Mouse (Mus musculus) liver, postnatal 0 days (tissue): Measurements from ENCODE around the gene Pptc7. TPM values are rescaled to one million over a fixed set of nuclear protein-coding genes. Genes with fewer than 3 reads are reported as not detected.

Experiments used
- ATAC-seq: fragments of 200-750 bp; cut with Nextera tagmentation; 2 replicates; pipeline ENCODE4 v1.8.0; 2017; ENCODE audit warnings: mild to moderate bottlenecking, moderate library complexity
- DNase-seq: peaks from one replicate; pipeline ENCODE4 v3.0.0-alpha.2; 2016
- H3K27ac ChIP-seq: fragments of 300-500 bp; sonication (generic); 2 replicates; pipeline ENCODE4 v1.5.1; 2014; ENCODE audit warnings: antibody characterized with exemption, moderate library complexity, mild to moderate bottlenecking, low read depth
- H3K27me3 ChIP-seq: fragments of 300-500 bp; sonication (generic); 2 replicates; pipeline ENCODE4 v1.6.1; 2014; ENCODE audit warnings: low read length, control low read depth, mixed read lengths; ENCODE audit not compliant: insufficient read depth
- H3K36me3 ChIP-seq: fragments of 300-500 bp; sonication (generic); replicated peaks from 2 replicates; pipeline ENCODE4 v1.6.1; 2014; ENCODE audit warnings: mild to moderate bottlenecking, control low read depth, low read length, moderate library complexity, mixed read lengths; ENCODE audit not compliant: insufficient read depth
- H3K4me1 ChIP-seq: fragments of 300-500 bp; sonication (generic); 2 replicates; pipeline ENCODE4 v1.6.1; 2014; ENCODE audit warnings: antibody characterized with exemption, mild to moderate bottlenecking, control low read depth; ENCODE audit not compliant: insufficient read depth
- H3K4me2 ChIP-seq: fragments of 300-500 bp; sonication (generic); 2 replicates; pipeline ENCODE4 v1.6.1; 2014; ENCODE audit warnings: low read depth, mild to moderate bottlenecking, low read length, moderate library complexity, mixed read lengths
- H3K4me3 ChIP-seq: fragments of 300-500 bp; sonication (generic); 2 replicates; pipeline ENCODE4 v1.5.1; 2014; ENCODE audit warnings: low read depth, low read length
- H3K9ac ChIP-seq: fragments of 300-500 bp; sonication (generic); replicated peaks from 2 replicates; pipeline ENCODE4 v1.6.1; 2014; ENCODE audit warnings: mild to moderate bottlenecking, moderate library complexity
- H3K9me3 ChIP-seq: fragments of 300-500 bp; sonication (generic); 2 replicates; pipeline ENCODE4 v1.6.1; 2016; ENCODE audit warnings: mild to moderate bottlenecking, control low read depth, low read length, mixed read lengths
- CTCF ChIP-seq: sonication (generic); IDR thresholded peaks from 2 replicates; pipeline ENCODE4 v1.5.1; 2016; ENCODE audit warnings: antibody characterized with exemption, low read depth
- EP300 ChIP-seq: IDR thresholded peaks from 2 replicates; pipeline ENCODE4 v1.6.1; 2016; ENCODE audit warnings: antibody characterized with exemption, low read depth, mild to moderate bottlenecking
- WGBS: fragments of 180-500 bp; shearing (Covaris S2); extraction: QIAGEN DNeasy Blood & Tissue Kit; methylation state at CpG from one replicate; pipeline ENCODE4 v1.1.7; 2014; ENCODE audit not compliant: insufficient replicate concordance; 5-methylcytosine and 5-hydroxymethylcytosine counted together
- polyA plus RNA-seq: library from polyadenylated mRNA; unstranded; fragments of >200 nt; fragmentation: Nextera tagmentation; extraction: Ambion mirVana; gene quantifications from 2 replicates; pipeline ENCODE4 v1.2.1, GENCODE M21; 2015

Pptc7 gene
- polyA plus RNA-seq, 1 experiment from 2014 or later, result 4.4 TPM

- H3K27ac ChIP-seq, result no peak overlapping the region
- H3K27me3 ChIP-seq, result no peaks in the 10 kb centered on the region
- H3K4me3 ChIP-seq, result no peak overlapping the region
- no peak overlapping the region for H3K9ac ChIP-seq
- no peaks in the 10 kb centered on the region for H3K36me3 ChIP-seq
- DNase-seq, result no peak
- WGBS, result 76% methylated on average over 4 of the region's 4 CpGs
- ATAC-seq, result no peak
- no peaks in the 10 kb centered on the region for H3K9me3 ChIP-seq
- TF ChIP-seq EP300, result no peak
- TF ChIP-seq CTCF, result peak; percentile 23; the same call in 1 of the 2 replicates
- no peak overlapping the region for H3K4me2 ChIP-seq
- no peaks in the 10 kb centered on the region for H3K4me1 ChIP-seq
Observed at GRCm38 (mm10) chr5:122345777-122346176, 61.6 kb downstream of the Pptc7 start.

DNA sequence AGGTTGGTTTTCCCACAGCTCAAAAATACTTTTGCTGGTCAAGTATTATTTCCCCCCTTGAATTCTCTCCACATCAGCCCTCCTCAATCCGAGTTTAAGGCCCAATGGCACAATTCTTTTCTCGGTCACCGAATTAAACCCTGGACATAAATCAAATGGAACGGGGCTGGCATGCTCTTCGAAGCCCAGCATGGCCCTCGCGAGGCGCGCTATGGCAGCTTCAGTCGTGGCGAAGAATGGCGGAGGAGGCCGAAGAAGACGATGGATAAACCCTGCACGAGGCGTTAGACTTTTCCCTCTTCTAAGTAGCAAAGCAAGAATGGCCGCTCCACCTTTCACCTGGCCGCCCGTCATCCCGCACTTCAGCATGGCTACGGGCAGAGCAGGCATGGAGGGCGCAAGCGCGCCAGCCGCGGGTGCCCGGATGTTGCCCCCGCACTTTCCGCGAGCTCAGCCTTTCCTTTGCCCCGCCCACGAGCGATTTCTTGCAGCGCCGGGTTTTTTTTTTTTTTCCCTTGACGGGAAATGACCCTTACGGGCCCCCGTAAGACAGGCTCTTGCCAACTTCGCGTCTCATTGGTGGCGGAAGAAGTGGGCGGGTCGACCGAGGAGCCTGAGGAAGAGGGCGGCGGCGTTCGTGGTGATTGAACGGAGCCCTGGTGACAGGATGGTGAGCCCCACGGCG lies 69.8 kb downstream of the Pptc7 start, which contains the start of the genes Rad9b and Vps29:
Gene Rad9b, minus strand, starts transcription at position 427 of the 685 bp plus-strand sequence.
Gene Vps29, plus strand, starts transcription at position 563 of the 685 bp plus-strand sequence.
- H3K27ac ChIP-seq, result peak within 1 kb of the TSS; percentile 81
- no peaks in the 10 kb centered on the region for H3K36me3 ChIP-seq
- H3K9me3 ChIP-seq, result no peaks in the 10 kb centered on the region
- peaks cover 9% of the 10 kb centered on the region for H3K4me1 ChIP-seq
- H3K27me3 ChIP-seq, result no peaks in the 10 kb centered on the region
- DNase-seq (peak; percentile 100), ATAC-seq (peak; percentile 96)
- TF ChIP-seq EP300 (peak; percentile 85), CTCF (no peak)
- peak within 1 kb of the TSS; percentile 82 for H3K4me2 ChIP-seq
- peak within 1 kb of the TSS; percentile 95 for H3K4me3 ChIP-seq
- H3K9ac ChIP-seq, result peak within 1 kb of the TSS; percentile 88
- WGBS, result 2% methylated on average over 51 of the region's 51 CpGs

GRCm38 (mm10) chr5:122354492-122355067 lies 70.4 kb downstream of the Pptc7 start:
- under 1% methylated on average over 48 of the region's 57 CpGs for WGBS

DNA sequence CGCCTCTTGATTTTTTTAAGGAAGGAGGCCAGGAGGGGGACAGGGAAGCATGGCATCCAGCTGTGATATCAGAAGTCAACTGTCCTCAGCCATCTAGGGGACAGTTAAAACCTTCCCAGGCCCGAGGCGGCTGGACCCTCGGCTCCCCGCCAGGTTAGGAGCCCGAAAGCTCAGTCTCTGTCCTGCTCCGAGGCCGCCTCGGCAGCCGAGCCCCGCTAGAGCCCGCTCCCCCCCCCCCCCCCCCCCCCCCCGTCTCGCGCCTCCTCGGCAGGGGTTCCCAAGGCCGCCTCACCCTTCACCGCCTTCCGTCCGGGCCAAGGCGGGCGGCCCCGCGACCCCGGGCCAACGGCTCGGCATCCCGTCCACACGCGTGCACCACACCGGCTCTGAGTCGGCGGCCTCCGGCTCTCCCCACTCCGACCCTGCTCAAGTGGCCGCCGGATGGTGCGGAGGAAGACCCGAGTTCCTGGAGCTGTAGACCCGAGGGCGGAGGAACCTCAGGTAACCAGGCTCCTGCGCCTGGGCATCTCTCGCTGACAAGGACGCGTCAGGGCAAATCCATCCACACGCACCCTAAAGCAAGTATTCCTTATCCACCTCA lies 87.5 kb downstream of the Pptc7 start, which contains the start of gene Gpn3:
Gene Gpn3, plus strand, starts transcription at position 286 of the 601 bp plus-strand sequence.
- Histone ChIP-seq H3K4me2 (peak within 1 kb of the TSS; percentile 96), H3K36me3 (peaks cover 19% of the 10 kb centered on the region), H3K27ac (peak within 1 kb of the TSS; percentile 97), H3K4me3 (peak within 1 kb of the TSS; percentile 92), H3K4me1 (peaks cover 8% of the 10 kb centered on the region; the same call in 1 of the 2 replicates), H3K9me3 (no peaks in the 10 kb centered on the region), H3K27me3 (no peaks in the 10 kb centered on the region), H3K9ac (peak within 1 kb of the TSS; percentile 92)
- TF ChIP-seq CTCF (no peak), EP300 (no peak)
- WGBS, result 4% methylated on average over 23 of the region's 46 CpGs
- DNase-seq, result no peak
- peak; percentile 66 for ATAC-seq

More at GRCm38 (mm10) chr5:122354492-122355067, 70.4 kb downstream of the Pptc7 start:
- H3K27ac ChIP-seq, result peak overlapping the region; percentile 81
- peak overlapping the region; percentile 82 for H3K4me2 ChIP-seq
- H3K4me3 ChIP-seq, result peak overlapping the region; percentile 95
- H3K4me1 ChIP-seq, result peaks cover 9% of the 10 kb centered on the region
- H3K9me3 ChIP-seq, result no peaks in the 10 kb centered on the region
- H3K9ac ChIP-seq, result peak overlapping the region; percentile 88
- DNase-seq, result no peak
- TF ChIP-seq EP300, result no peak
- TF ChIP-seq CTCF, result peak; percentile 24; the same call in 1 of the 2 replicates
- ATAC-seq, result peak; percentile 73
- H3K27me3 ChIP-seq, result no peaks in the 10 kb centered on the region
- H3K36me3 ChIP-seq, result peaks cover under 1% of the 10 kb centered on the region; the same call in 1 of the 2 replicates

GRCm38 (mm10) chr5:122372192-122372769 lies 88.1 kb downstream of the Pptc7 start, which contains the start of gene Fam216a:
Gene Fam216a, minus strand, starts transcription at chr5:122372364.
- peak; percentile 97 for ATAC-seq
- peak within 1 kb of the TSS; percentile 92 for H3K4me3 ChIP-seq
- WGBS, result under 1% methylated on average over 53 of the region's 53 CpGs
- no peaks in the 10 kb centered on the region for H3K9me3 ChIP-seq
- peak within 1 kb of the TSS; percentile 96 for H3K4me2 ChIP-seq
- peak; percentile 99 for DNase-seq
- no peaks in the 10 kb centered on the region for H3K27me3 ChIP-seq
- peaks cover 18% of the 10 kb centered on the region for H3K36me3 ChIP-seq
- H3K9ac ChIP-seq, result peak within 1 kb of the TSS; percentile 92
- H3K27ac ChIP-seq, result peak within 1 kb of the TSS; percentile 97
- no peak for TF ChIP-seq CTCF
- TF ChIP-seq EP300, result no peak; the same call in 1 of the 2 replicates
- peaks cover 8% of the 10 kb centered on the region; the same call in 1 of the 2 replicates for H3K4me1 ChIP-seq

- no peak for TF ChIP-seq CTCF
- TF ChIP-seq EP300, result no peak
Observed at GRCm38 (mm10) chr5:122372878-122373277, 88.7 kb downstream of the Pptc7 start.

More at GRCm38 (mm10) chr5:122372878-122373277, 88.7 kb downstream of the Pptc7 start:
- Histone ChIP-seq H3K27me3 (no peaks in the 10 kb centered on the region), H3K4me2 (peak overlapping the region; percentile 96), H3K4me3 (peak overlapping the region; percentile 92), H3K9me3 (no peaks in the 10 kb centered on the region), H3K4me1 (peaks cover 8% of the 10 kb centered on the region; the same call in 1 of the 2 replicates), H3K27ac (peak overlapping the region; percentile 97), H3K9ac (peak overlapping the region; percentile 92), H3K36me3 (peaks cover 13% of the 10 kb centered on the region)
- WGBS, result 8% methylated on average over 5 of the region's 5 CpGs
- DNase-seq, result no peak
- no peak for ATAC-seq

Other genes starting within 250 kb of the Pptc7 start
- 3.5 and 3.6 TPM in 2 replicates for gene Cux2, start 234.3 kb upstream of the Pptc7 start, polyA plus RNA-seq
- gene Myl2, start 183.4 kb upstream of the Pptc7 start, polyA plus RNA-seq, result 0.66 and 7.2 TPM in 2 replicates
- gene Ccdc63, start 143.5 kb upstream of the Pptc7 start, polyA plus RNA-seq, result 0.13 and 0.18 TPM in 2 replicates
- 97.7 and 97.9 TPM in 2 replicates for gene Ppp1cc, start 126.1 kb upstream of the Pptc7 start, polyA plus RNA-seq
- 7.0 and 7.3 TPM in 2 replicates for gene Hvcn1, start 77.6 kb upstream of the Pptc7 start, polyA plus RNA-seq
- 1.1 and 1.2 TPM in 2 replicates for gene Tctn1, start 19.9 kb upstream of the Pptc7 start, polyA plus RNA-seq
- 2.7 and 3.0 TPM in 2 replicates for gene Rad9b, start 69.9 kb downstream of the Pptc7 start, polyA plus RNA-seq
- 93.1 and 104 TPM in 2 replicates for gene Vps29, start 70.0 kb downstream of the Pptc7 start, polyA plus RNA-seq
- 25.2 and 26.7 TPM in 2 replicates for gene Gpn3, start 87.5 kb downstream of the Pptc7 start, polyA plus RNA-seq
- gene Fam216a, start 88.0 kb downstream of the Pptc7 start, polyA plus RNA-seq, result 9.8 and 10.3 TPM in 2 replicates
- 79.7 and 86.6 TPM in 2 replicates for gene Arpc3, start 107.5 kb downstream of the Pptc7 start, polyA plus RNA-seq
- gene Anapc7, start 137.3 kb downstream of the Pptc7 start, polyA plus RNA-seq, result 11.0 and 11.8 TPM in 2 replicates
- gene Atp2a2, start 217.9 kb downstream of the Pptc7 start, polyA plus RNA-seq, result 13.5 and 14.8 TPM in 2 replicates